Mouse (Mus musculus) heart, adult 2 months (tissue): ENCODE measurements at regions not wholly inside any gene's neighbourhood (a gene's known extent, or its start where the extent isn't known, plus 50 kb on each side); places are given as distances from the start of the nearest gene placed in this dataset.

Experiments
- CTCF ChIP-seq: fragments of 200-600 bp; IDR thresholded peaks from 2 replicates; pipeline ENCODE4 v1.8.1; 2022; ENCODE audit warnings: antibody characterized with exemption, mild to moderate bottlenecking, moderate library complexity
- EP300 ChIP-seq: fragments of 200-500 bp; IDR thresholded peaks from 2 replicates; pipeline ENCODE4 v1.6.1; 2011; ENCODE audit warnings: low read depth, low read length, control low read depth; ENCODE audit not compliant: insufficient read depth
- POLR2A ChIP-seq: fragments of 200-500 bp; IDR thresholded peaks from 2 replicates; pipeline ENCODE4 v1.6.1; 2011; ENCODE audit warnings: mild to moderate bottlenecking, low read depth, low read length, control low read depth; ENCODE audit not compliant: insufficient read depth

- TF ChIP-seq CTCF (no peak), POLR2A (no peak), EP300 (no peak)
Observed at GRCm38 (mm10) chr19:16041891-16042290, 57.1 kb upstream of the Cep78 start.
